Mouse (Mus musculus) G1E-ER4 (cell line): ENCODE results near the gene Agap1. TPM values are rescaled to one million over a fixed set of nuclear protein-coding genes. Genes with fewer than 3 reads are reported as not detected.

Experiments
- GATA1 ChIP-seq: IDR thresholded peaks from one replicate; pipeline ENCODE4 v1.8.0; 2012; ENCODE audit warnings: low read length, inconsistent platforms
- polyA plus RNA-seq: library from polyadenylated mRNA; stranded (reverse); fragments of >175 nt; gene quantifications from 2 replicates; pipeline ENCODE4 v1.2.3, GENCODE M21; 2012

The Agap1 gene
- not detected in 2 replicates for polyA plus RNA-seq

DNA sequence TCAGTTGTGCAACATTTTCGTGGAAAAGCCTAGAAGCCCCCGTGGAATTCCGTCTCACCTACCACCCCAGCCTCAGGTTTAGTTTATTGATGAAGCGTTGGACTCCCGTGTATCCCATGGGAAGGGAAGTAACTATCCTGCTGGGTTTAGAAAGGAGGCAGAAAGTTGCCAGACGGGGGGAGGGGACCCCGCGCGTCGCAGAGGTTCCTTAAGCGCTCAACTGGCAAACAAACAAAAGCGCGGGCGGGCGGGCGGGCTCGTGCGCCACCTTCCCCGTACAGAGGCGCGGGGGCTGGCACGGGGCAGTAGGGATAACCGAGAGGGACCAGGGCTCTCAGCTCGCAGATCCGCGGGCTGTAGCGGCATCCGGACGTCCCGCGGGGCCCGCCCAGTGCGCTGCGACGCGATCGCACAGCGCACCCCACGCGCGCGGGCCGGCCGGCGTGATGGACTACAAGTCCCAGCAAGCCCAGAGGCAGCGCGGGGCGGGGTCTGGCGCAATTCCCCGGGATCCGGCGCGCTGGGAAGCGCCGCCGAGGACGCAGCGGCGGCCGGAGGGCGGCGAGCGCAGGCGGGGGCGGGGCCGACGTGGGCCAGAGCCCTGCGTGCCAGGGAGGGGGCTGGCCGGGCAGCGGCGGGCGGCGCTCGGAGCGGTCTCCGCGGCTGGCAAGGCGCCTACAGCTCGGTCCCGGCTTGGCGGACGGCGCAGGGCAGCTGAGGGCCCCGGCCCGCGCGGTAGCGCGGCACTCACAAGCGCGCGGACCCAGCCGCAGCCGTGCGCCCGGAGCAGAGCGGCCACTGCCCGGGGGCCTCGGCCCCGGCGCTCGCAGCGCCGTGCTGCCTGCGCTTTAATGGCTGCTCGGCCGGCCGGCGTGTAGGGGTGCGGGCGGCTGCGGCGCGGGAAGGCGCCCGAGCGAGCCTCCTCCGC is at the start of gene Agap1:
TSS of gene Agap1 (plus strand) at position 611 of the 928 bp plus-strand sequence.
- TF ChIP-seq GATA1 = no peak

DNA sequence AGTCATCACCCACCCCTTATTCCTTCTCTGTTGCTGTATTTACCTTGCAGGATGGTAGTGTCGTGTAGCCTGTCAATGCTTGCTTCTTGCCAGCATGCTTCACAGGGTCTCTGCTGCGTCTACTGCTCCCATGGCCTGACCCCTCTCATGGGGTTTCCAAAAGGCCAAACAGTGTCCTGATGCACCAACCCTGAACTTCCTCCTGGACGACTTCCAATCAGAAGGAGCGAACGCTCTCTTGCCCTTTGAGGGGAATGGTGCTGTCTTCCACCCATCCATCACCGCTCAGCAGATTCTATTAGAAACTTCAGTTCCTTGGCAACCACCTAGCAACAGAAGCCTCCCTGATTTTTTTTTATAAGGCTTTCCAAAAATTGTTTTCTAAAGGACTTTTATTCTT is 48.6 kb upstream of the Agap1 start:
- TF ChIP-seq GATA1 = no peak

DNA sequence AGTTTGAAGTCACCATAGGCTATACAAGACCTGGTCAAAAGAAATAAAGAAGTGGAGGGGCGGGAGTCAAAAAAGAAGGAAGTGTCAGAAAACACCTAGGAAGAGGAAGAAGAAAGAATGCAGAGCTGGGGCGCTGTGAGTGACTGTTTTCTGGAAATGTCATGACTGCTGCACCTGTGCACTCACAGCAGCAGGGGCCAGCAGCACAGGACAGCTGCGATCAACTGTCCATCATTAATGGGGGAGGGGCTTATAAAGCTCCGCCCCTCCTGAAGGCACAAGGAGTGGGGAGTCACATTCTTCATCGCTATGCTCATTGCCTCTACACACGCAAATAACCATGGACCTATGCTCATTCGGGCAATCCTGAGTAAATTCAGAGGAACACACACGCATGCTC is 46.6 kb upstream of the Agap1 start:
- no peak for TF ChIP-seq GATA1

DNA sequence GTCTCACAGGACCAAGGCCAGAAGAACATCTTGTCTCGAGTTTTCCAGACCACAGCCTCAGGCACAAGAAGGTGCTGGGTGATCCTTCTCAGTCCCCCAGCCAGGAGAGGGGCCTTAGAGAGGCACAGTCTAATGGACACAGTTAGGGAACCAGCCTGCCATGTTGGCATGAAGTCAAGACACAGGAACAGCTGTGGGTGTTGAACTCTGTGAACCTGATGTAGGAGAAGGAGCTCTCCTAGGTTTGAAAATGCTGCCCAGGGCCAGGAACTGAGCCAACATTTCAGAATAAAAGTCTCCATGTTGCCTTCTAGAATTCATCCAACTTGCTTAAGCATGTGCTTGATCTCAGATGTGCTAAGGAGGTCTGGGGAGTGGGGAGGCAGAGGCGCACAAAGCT is 41.5 kb upstream of the Agap1 start:
- no peak for TF ChIP-seq GATA1

DNA sequence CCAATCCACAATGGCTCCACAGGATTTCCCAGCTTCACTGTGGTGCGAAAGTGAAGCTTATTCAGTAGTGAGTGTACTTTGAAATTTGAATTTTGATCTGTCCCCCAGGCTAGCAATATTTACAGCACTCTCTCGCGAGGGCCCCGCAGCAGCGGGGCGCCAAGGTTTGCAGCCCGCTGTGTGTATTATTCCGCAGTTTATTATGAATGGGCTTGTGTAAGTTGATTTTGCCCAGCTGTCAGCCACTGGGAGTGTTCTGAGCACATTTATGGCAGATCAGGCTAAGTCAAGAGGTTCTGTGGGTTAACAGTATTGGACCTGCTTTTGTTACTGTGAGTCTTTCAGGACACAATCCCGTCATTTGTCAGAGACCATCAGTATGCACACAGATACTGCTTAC is 40.0 kb upstream of the Agap1 start:
- no peak for TF ChIP-seq GATA1

DNA sequence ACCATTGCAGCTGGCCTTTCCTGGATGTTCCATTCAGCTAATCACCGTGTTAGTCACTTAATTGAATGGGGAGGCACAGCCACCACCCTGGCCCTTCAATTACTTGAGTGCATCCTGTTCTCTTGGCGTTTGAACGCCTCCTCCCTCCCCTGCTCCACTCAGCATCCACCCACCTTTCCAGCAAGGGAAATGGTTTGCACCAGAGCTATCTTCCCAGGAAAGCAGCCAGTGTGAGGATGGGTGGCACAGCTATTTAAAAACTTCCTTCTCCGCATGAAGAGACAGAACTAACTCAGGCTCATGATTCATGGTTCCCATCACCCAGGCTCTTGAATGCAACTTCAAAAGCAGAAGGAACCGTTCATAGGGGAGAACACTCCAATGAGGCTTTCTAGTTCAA is 37.7 kb upstream of the Agap1 start:
- TF ChIP-seq GATA1 = no peak

DNA sequence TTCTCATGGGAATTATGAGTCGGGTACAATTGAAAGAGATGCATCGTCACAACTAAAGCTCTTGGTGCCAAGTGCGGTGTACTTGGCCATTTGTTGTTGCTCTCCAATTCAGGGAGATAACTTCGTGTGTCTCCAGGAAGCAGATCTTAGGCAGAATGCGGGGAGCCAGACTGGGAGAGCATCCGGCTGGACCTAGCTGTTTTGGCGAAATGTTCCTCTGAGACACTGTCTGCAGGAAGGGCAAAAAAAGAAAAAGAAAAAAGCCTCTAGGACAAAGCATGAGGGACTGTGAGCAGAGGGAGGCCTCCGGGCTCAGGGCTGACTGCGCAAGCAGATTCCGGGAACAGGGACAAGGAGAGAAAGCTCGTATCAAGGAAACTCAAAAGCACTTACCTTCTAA is 34.0 kb upstream of the Agap1 start:
- TF ChIP-seq GATA1 = no peak

DNA sequence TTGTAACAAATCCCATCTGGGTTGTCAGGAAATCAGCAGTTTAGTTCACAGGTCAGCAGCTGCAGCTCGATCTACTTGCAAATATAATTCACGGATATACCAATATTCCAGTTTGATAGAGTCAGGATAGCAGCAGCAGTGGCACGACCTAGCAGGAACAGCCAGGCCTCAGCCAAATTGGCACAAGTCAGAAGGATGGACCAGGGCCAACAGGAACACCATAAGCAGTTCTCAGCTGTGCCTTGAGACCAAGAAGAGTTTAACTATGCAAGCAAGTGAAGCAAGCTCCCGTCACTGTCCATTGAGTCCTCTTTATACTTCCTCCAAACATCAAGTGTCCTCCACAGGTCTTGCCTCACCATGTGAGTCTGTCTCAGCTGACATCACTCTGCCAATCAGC is 33.2 kb upstream of the Agap1 start:
- no peak for TF ChIP-seq GATA1

DNA sequence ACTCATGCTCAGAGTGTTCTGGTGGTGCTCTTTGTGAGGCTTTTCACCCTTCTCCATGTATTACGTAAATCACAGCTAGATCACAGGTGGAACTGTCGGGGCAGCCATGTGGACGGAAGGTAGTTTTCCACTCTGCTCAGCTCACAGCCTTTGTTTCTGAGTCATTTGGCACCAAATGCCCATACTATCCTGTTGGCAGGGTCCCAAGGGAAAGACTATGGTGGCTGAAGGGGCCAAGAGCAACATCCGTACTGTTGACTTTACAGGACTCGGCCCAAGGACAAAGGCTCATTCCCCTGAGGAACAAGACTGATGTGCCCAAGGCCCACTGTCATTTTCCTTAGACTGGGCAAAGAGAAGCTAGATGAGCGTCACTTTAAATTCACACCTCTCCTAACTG is 30.0 kb upstream of the Agap1 start:
- TF ChIP-seq GATA1 = no peak

DNA sequence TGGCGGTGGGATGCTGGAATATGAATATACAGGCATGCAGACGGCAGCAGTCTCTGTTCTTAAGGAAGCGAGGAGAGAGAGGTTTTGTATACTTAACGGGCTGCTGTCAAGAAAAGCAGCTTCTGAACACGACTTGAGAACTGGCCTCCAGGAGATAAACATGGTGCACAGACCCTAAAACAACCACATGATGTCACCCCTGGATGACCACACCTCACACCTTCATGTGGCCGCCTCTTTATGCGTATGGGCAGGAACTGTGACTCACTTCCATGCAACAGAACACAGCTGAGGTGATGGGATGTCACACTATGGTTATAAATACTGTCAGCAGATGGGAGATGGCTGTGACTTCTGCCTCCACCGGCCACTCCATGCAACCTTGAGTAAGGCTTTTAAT is 28.5 kb upstream of the Agap1 start:
- TF ChIP-seq GATA1 = no peak

DNA sequence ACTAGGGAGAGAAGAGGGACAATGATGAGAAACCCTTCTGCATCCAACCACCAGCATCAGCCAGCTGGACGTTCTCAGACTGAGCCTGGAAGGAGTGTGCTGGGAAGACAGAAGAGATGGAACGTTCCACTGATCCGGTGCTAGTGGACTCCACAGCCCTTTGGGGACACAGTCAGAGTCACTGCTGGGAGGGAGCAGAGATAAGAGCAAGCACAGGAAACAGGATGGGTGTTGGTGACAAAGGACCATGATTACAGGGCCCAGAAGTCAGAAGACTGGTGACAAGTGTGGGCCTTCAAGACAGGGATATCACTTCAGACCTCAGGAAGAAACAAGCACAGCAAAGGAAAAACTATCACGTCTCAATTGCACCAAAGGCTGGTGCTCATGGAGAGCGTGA is 25.9 kb upstream of the Agap1 start:
- no peak for TF ChIP-seq GATA1

DNA sequence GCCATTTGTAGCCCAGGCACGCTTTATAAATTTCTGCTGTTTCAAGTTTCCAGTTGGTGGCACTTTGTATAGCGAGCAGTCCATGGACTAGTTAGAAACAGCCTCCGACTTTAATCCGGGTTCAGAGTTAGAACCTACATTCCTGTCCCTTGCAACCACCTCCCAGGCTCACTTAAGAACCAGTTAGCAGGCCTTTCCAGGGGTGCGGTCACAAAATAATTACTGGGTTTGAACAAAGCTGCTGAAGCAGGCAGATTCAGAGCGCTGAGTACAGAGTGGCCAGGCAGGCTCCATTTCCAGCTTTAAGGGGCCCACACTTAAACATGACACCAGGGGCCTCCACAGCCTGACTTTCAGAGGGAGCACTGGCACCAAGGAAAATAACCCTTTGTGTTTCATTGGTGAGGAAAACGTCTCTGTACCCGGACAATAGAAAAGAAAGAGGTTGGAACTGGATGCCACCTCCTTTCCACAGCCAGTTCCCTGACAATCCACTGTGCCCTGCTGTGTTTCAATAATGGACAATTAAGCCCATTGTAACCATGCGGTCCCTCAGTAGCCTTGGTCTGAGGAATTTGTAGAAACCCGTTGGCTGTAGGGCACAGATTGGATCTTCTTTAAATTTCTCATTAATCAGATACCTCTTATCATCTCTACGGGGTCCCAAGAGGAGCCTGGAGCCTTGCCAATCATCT is 24.5 kb upstream of the Agap1 start:
- no peak for TF ChIP-seq GATA1

DNA sequence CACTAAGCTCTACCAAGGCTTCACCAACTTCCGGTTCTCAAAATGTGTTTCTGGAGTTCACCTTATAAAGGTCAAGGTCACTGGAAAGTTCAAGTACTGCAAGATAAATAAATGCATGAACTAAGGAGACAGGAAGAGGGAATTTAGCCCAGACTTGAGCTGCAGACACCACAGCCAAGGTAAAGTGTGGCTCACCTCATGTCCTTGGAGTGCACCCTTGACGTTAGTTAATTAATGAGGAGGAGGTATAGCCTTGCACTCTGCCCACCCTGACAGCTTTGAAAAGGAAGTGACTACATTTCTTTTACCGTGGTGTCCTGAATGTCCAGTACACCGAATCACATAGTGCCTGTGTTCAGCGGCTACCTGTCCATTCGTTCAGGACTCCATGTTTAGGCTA is 15.3 kb upstream of the Agap1 start:
- no peak for TF ChIP-seq GATA1

DNA sequence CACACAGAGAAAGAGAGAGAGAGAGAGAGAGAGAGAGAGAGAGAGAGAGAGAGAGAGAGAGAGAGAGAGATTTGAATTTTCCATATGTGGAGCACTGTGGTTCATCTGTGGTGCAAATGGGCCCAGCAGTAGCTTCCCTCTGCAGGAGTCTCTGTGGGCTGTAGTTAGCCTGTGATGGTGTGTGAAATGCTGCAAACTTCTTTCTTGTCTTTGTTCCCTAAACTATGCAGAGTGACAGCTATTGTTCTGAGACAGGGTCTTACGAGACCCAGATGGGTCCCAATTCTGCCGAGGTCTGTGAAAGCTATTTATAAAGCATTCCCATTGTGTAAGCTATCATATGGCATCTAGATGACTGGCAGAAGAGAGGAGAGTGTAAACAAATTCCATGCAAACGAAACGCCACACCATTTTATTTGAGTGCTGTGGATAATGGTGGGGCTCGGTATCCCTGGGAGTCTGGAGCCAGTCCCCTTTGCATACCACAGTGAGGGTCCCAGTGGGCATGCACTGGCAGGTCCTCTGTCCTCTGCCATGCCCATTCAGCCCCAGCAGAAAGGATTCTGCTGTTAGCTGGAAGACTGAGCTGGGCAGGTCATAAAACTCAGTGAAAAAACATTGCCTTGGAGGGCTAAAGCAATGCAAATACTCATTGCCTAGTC is 13.2 kb upstream of the Agap1 start:
- TF ChIP-seq GATA1 = no peak

DNA sequence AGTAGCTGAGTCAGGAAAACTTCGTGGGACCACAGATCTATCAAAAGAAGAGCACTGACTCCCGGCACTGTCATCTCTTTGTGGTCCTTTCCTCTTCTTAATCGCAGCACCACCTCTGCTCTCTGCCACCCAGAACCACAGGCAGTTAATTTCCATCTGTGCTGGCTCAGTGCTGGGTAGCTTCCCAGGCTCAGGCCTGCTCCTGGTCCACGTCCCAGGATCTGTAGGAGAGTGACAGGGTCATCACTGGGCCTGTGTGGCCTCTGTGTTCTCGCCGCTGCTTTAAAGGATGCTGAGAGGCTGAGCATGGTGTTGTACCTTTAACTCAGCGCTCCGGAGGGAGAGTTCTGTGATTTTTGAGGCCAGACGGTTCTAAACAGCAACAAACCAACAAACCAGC is 11.1 kb upstream of the Agap1 start:
- no peak for TF ChIP-seq GATA1

DNA sequence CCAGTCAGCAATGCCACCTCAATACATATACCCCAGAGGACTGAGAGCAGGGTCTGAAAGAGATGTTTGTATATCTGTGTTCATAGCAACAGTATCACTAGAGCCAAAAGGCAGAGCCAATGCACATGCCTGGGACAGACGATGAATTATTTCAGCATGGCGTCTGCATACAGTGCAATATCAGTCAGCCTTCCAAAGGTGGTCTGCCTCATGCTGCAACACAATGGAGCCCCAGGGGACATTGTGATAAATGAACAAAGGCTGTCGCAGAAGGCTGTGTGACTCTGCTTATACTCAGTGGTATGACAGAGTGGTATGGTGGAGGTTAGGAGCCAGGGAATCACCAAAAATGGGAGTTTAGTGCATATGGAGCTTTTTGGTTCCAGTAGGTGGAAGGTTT is 10.6 kb upstream of the Agap1 start:
- no peak for TF ChIP-seq GATA1
